Mouse (Mus musculus) testis, adult 2 months (tissue): ENCODE data around the gene Cacna2d1. TPM values are rescaled to one million over a fixed set of nuclear protein-coding genes. Genes with fewer than 3 reads are reported as not detected.

Experiments used
- H3K27ac ChIP-seq: fragments of 200-500 bp; 2 replicates; pipeline ENCODE4 v1.5.1; 2012; ENCODE audit warnings: low read depth, low read length; ENCODE audit not compliant: control insufficient read depth, insufficient read depth
- H3K27me3 ChIP-seq: fragments of 200-500 bp; 2 replicates; pipeline ENCODE4 v1.6.1; 2012; ENCODE audit warnings: mild to moderate bottlenecking, low read length, moderate library complexity; ENCODE audit not compliant: control insufficient read depth, insufficient read depth
- H3K36me3 ChIP-seq: fragments of 200-500 bp; 2 replicates; pipeline ENCODE4 v1.6.1; 2012; ENCODE audit warnings: mild to moderate bottlenecking, low read length; ENCODE audit not compliant: control insufficient read depth, insufficient read depth
- H3K4me1 ChIP-seq: fragments of 200-500 bp; 2 replicates; pipeline ENCODE4 v1.6.1; 2012; ENCODE audit warnings: low read length; ENCODE audit not compliant: control insufficient read depth, insufficient read depth
- H3K4me3 ChIP-seq: fragments of 200-500 bp; 2 replicates; pipeline ENCODE4 v1.5.1; 2012; ENCODE audit warnings: low read depth, mild to moderate bottlenecking, low read length, moderate library complexity, mixed read lengths; ENCODE audit not compliant: control insufficient read depth
- CTCF ChIP-seq: fragments of 200-500 bp; IDR thresholded peaks from 2 replicates; pipeline ENCODE4 v1.5.1; 2012; ENCODE audit warnings: low read depth, mild to moderate bottlenecking, inconsistent platforms, low read length, moderate library complexity; ENCODE audit not compliant: control insufficient read depth, insufficient read depth, insufficient replicate concordance
- POLR2A ChIP-seq: fragments of 200-500 bp; IDR thresholded peaks from 2 replicates; pipeline ENCODE4 v1.6.1; 2012; ENCODE audit warnings: low read depth, mild to moderate bottlenecking, inconsistent platforms, low read length, moderate library complexity; ENCODE audit not compliant: control insufficient read depth
- polyA plus RNA-seq: library from polyadenylated mRNA; depleted of rRNA; stranded (reverse); fragments of >200 nt; gene quantifications from 2 replicates; pipeline ENCODE4 v1.2.3, GENCODE M21; 2012; rRNA removed

Gene Cacna2d1
- polyA plus RNA-seq, 1 experiment = 1.5 TPM

- H3K36me3 ChIP-seq = no peaks in the 10 kb centered on the region
- no peak overlapping the region for H3K4me3 ChIP-seq
- H3K27ac ChIP-seq = no peak overlapping the region
- no peaks in the 10 kb centered on the region for H3K27me3 ChIP-seq
- H3K4me1 ChIP-seq = no peaks in the 10 kb centered on the region
- TF ChIP-seq POLR2A = no peak
- no peak for TF ChIP-seq CTCF
These were observed 484.0 kb downstream of the Cacna2d1 start for GRCm38 (mm10) chr5:16418504-16418903.

Other genes starting within 250 kb of the Cacna2d1 start
- 6.5 and 9.7 TPM in 2 replicates for gene Speer4c, start 220.4 kb upstream of the Cacna2d1 start, polyA plus RNA-seq